Mouse (Mus musculus): Measurements from ENCODE around the gene Fam50b. TPM values are rescaled to one million over a fixed set of nuclear protein-coding genes. Genes with fewer than 3 reads are reported as not detected.

Gene Fam50b
- polyA plus RNA-seq, 1 experiment from 2014 or later, result not detected

DNA sequence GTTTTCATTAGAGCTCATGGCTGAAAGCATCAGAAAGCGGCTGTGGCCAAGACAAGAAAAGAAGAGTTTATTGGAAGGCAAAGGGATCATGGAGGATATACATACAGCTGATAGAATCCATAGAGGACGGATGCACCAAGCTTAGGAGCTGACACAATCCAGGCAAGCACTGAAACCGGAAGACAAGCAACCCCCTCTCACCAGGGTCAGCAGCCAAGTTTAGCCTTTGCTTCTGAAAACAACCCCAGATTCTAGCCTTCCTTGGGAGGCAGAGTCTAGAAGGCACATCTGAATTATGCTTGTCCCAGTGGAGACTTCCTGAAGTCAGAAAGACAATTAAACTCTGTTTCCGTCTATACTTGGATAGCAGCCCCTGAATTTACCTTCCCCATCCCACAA is 47.0 kb downstream of the Fam50b start:
- TF ChIP-seq CTCF (IDR thresholded peaks at IDR 0.05; ENCODE audit: low read depth), result no peak
- WGBS, result 54% methylated on average over 4 of the region's 4 CpGs
- peak; percentile 56 for DNase-seq (ENCODE audit: low spot score)

DNA sequence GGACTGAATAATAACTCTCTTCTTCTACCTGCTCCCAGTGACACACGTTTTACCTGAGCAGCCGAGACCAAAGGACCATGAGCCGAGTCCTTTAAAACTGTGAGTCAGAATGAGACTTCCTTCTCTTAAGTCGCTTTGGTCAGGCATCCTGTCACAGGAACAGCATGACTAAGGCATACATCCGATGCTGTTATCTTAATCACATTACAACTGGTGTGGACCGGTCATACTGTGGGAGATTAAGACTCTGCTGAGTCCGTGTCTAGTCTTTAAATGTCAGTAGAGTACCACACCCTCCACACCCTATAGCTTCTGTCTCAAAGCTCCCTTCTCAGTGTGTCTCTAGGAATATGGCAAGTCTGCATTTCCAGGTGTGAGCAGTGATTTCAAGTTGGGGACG is 50.2 kb downstream of the Fam50b start:
- Histone ChIP-seq H3K9ac (ENCODE audit: low read depth, low read length) (no peak overlapping the region), H3K27me3 (ENCODE audit: insufficient read depth, low read length) (no peaks in the 10 kb centered on the region), H3K9me3 (replicated peaks; ENCODE audit: low read length) (no peaks in the 10 kb centered on the region), H3K4me2 (ENCODE audit: low read length) (no peak overlapping the region), H3K36me3 (ENCODE audit: insufficient read depth, low read length) (no peaks in the 10 kb centered on the region), H3K27ac (no peak overlapping the region), H3K4me1 (replicated peaks; ENCODE audit: insufficient read depth, low read length) (peaks cover 5% of the 10 kb centered on the region), H3K4me3 (replicated peaks; ENCODE audit: low read depth, low read length) (no peak overlapping the region)
- DNase-seq (ENCODE audit: low spot score), result no peak
- WGBS, result 72% methylated on average over 8 of the region's 8 CpGs
- TF ChIP-seq CTCF (IDR thresholded peaks at IDR 0.05; ENCODE audit: low read depth), result no peak
- no peak for ATAC-seq (replicated peaks; ENCODE audit: low FRiP score, low read depth)

More for the DNA sequence above, 47.0 kb downstream of the Fam50b start:
- Histone ChIP-seq H3K4me3 (replicated peaks; ENCODE audit: low read depth, low read length) (no peak overlapping the region), H3K36me3 (ENCODE audit: insufficient read depth, low read length) (no peaks in the 10 kb centered on the region), H3K9me3 (replicated peaks; ENCODE audit: low read length) (no peaks in the 10 kb centered on the region), H3K4me2 (ENCODE audit: low read length) (no peak overlapping the region), H3K9ac (ENCODE audit: low read depth, low read length) (no peak overlapping the region), H3K27ac (peak overlapping the region; percentile 62), H3K27me3 (ENCODE audit: insufficient read depth, low read length) (no peaks in the 10 kb centered on the region), H3K4me1 (replicated peaks; ENCODE audit: insufficient read depth, low read length) (peaks cover 5% of the 10 kb centered on the region)
- ATAC-seq (replicated peaks; ENCODE audit: low FRiP score, low read depth), result no peak

DNA sequence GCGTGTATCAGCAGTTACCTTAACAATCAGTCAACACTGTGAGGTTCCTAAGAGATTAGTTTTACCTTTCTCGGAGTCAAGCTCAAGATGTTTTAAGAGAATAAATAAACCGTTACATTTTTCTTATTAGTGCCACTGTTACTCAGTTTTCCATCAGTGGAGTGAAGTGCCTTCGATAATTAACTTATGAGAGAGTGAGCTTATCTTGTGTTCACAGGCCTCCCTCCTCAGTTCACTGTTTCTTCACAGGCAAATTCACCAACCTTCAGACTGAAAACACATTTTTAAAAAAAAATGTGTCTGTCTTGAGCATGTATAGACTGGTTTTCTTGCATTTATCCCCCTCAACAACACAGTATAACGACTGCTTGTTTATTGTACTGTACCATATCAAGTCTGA is 52.0 kb downstream of the Fam50b start:
- Histone ChIP-seq H3K27ac (no peak overlapping the region), H3K9ac (ENCODE audit: low read depth, low read length) (no peak overlapping the region), H3K4me2 (ENCODE audit: low read length) (no peak overlapping the region), H3K36me3 (ENCODE audit: insufficient read depth, low read length) (no peaks in the 10 kb centered on the region), H3K27me3 (ENCODE audit: insufficient read depth, low read length) (no peaks in the 10 kb centered on the region), H3K4me3 (replicated peaks; ENCODE audit: low read depth, low read length) (no peak overlapping the region), H3K9me3 (replicated peaks; ENCODE audit: low read length) (no peaks in the 10 kb centered on the region), H3K4me1 (replicated peaks; ENCODE audit: insufficient read depth, low read length) (no peaks in the 10 kb centered on the region)
- DNase-seq (ENCODE audit: low spot score) (no peak), ATAC-seq (replicated peaks; ENCODE audit: low FRiP score, low read depth) (no peak)
- no peak for TF ChIP-seq CTCF (IDR thresholded peaks at IDR 0.05; ENCODE audit: low read depth)
- 86% methylated on average over 5 of the region's 5 CpGs for WGBS

DNA sequence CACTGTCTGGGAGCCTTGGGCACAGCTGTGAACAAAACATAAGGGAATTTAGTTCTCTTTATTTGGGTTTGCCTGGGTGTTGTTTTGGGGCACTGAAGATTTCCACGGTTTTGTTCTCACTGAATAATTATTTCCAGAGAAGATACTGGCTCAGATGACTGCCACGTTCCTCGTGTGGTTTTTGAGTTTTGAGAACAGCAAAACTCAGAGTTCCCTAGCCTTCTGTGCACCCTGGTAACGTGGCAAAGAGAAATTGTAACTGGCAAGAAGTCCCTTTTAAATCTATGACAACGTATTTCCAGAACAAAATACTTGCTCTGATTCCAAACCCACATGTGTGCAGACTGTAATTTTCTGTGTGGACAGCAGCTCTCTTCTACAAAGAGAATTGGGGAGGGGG is 52.9 kb downstream of the Fam50b start:
- ATAC-seq (replicated peaks; ENCODE audit: low FRiP score, low read depth), result no peak
- DNase-seq (ENCODE audit: low spot score), result no peak
- Histone ChIP-seq H3K27ac (no peak overlapping the region), H3K9me3 (replicated peaks; ENCODE audit: low read length) (no peaks in the 10 kb centered on the region), H3K4me1 (replicated peaks; ENCODE audit: insufficient read depth, low read length) (no peaks in the 10 kb centered on the region), H3K4me2 (ENCODE audit: low read length) (no peak overlapping the region), H3K4me3 (replicated peaks; ENCODE audit: low read depth, low read length) (no peak overlapping the region), H3K27me3 (ENCODE audit: insufficient read depth, low read length) (no peaks in the 10 kb centered on the region), H3K9ac (ENCODE audit: low read depth, low read length) (no peak overlapping the region), H3K36me3 (ENCODE audit: insufficient read depth, low read length) (no peaks in the 10 kb centered on the region)
- no peak for TF ChIP-seq CTCF (IDR thresholded peaks at IDR 0.05; ENCODE audit: low read depth)
- 66% methylated on average over 5 of the region's 5 CpGs for WGBS

DNA sequence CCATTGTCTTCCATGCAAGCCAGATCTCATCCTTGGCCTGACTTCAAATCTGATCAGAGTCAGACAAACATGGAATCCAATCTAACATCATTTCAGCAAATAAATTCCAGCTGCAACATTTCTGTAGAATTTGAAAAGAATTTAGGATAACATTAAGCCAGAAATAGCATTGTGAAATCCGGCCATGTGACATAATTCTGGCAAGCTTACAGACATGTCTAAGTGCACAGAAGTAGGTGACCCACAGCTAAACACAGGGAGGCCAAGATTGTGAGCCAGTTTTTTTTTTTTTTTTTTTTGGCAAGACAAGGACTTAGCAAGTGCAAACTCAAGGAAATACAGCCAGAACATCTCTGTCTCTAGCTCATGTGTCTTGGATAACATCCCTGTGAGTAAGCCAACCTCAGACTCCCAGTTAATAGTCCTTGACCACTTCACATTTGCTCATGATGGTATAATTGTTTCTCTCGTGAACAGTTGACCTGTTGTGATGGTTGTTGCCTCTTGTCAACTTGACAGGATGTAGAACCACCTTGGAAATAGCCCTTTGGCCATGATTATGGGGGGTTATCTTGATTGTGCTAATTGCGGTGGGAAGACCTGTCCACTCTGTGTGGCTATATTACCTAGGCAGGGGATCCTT is 54.6 kb downstream of the Fam50b start:
- Histone ChIP-seq H3K27me3 (ENCODE audit: insufficient read depth, low read length) (no peaks in the 10 kb centered on the region), H3K4me2 (ENCODE audit: low read length) (no peak overlapping the region), H3K27ac (no peak overlapping the region), H3K4me1 (replicated peaks; ENCODE audit: insufficient read depth, low read length) (no peaks in the 10 kb centered on the region), H3K36me3 (ENCODE audit: insufficient read depth, low read length) (no peaks in the 10 kb centered on the region), H3K9me3 (replicated peaks; ENCODE audit: low read length) (no peaks in the 10 kb centered on the region), H3K4me3 (replicated peaks; ENCODE audit: low read depth, low read length) (no peak overlapping the region), H3K9ac (ENCODE audit: low read depth, low read length) (no peak overlapping the region)
- TF ChIP-seq CTCF (IDR thresholded peaks at IDR 0.05; ENCODE audit: low read depth), result no peak
- DNase-seq (ENCODE audit: low spot score) (peak; percentile 84), ATAC-seq (replicated peaks; ENCODE audit: low FRiP score, low read depth) (no peak)
- 53% methylated on average over 3 of the region's 3 CpGs for WGBS

DNA sequence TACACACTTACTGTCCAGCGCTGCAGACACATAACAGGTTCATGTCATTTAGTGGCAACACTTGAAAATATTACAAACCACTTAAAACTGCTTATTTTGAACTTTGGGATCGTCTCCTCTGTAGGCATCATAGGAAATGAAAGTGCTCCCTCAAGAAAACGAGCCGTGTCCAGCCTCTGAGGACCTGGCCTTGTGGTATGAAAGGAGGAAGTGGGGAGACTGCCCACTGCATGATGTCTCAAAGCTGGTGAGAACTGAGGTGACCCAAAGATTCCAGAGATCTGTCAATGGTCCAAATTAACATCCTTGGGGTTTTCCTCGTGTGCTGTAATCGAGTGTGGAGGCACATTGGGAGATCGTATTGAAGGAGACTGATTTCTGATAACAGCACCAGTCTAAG is 58.4 kb downstream of the Fam50b start:
- 61% methylated on average over 7 of the region's 7 CpGs for WGBS
- no peaks in the 10 kb centered on the region for H3K27me3 ChIP-seq (ENCODE audit: insufficient read depth, low read length)
- no peak for TF ChIP-seq CTCF (IDR thresholded peaks at IDR 0.05; ENCODE audit: low read depth)
- H3K4me2 ChIP-seq (ENCODE audit: low read length), result no peak overlapping the region
- H3K27ac ChIP-seq, result no peak overlapping the region
- no peaks in the 10 kb centered on the region for H3K4me1 ChIP-seq (replicated peaks; ENCODE audit: insufficient read depth, low read length)
- H3K9me3 ChIP-seq (replicated peaks; ENCODE audit: low read length), result no peaks in the 10 kb centered on the region
- ATAC-seq (replicated peaks; ENCODE audit: low FRiP score, low read depth) (no peak), DNase-seq (ENCODE audit: low spot score) (no peak)
- H3K4me3 ChIP-seq (replicated peaks; ENCODE audit: low read depth, low read length), result no peak overlapping the region
- no peaks in the 10 kb centered on the region for H3K36me3 ChIP-seq (ENCODE audit: insufficient read depth, low read length)
- H3K9ac ChIP-seq (ENCODE audit: low read depth, low read length), result no peak overlapping the region

DNA sequence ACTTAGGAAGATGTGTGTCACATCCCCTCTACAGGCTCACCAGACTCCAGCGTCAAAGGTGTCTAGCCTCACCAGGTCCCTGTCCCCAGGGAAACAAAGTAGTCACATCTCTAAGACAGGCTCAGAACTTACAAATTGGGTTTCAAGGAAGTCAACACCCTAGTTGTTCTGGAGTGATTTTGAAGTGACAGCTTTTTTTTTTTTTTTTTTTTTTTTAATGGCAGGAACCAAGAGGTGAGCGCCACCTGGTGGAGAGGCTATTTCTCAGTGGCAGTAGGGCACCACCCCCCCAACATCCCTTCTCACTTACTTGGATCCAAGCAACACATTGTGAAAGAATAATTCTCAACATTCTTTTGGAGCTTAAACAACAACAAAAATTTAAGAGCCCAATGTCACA is 59.2 kb downstream of the Fam50b start:
- Histone ChIP-seq H3K9ac (ENCODE audit: low read depth, low read length) (no peak overlapping the region), H3K4me3 (replicated peaks; ENCODE audit: low read depth, low read length) (no peak overlapping the region), H3K4me2 (ENCODE audit: low read length) (no peak overlapping the region), H3K9me3 (replicated peaks; ENCODE audit: low read length) (no peaks in the 10 kb centered on the region), H3K36me3 (ENCODE audit: insufficient read depth, low read length) (no peaks in the 10 kb centered on the region), H3K4me1 (replicated peaks; ENCODE audit: insufficient read depth, low read length) (no peaks in the 10 kb centered on the region), H3K27ac (no peak overlapping the region), H3K27me3 (ENCODE audit: insufficient read depth, low read length) (no peaks in the 10 kb centered on the region)
- DNase-seq (ENCODE audit: low spot score) (peak; percentile 75), ATAC-seq (replicated peaks; ENCODE audit: low FRiP score, low read depth) (no peak)
- TF ChIP-seq CTCF (IDR thresholded peaks at IDR 0.05; ENCODE audit: low read depth), result peak; percentile 76
- 35% methylated on average over 2 of the region's 2 CpGs for WGBS

All from kidney, postnatal 0 days (tissue).